Mouse (Mus musculus) embryonic facial prominence, embryonic 11.5 days (tissue): ENCODE results near the gene Tex44. TPM values are rescaled to one million over a fixed set of nuclear protein-coding genes. Genes with fewer than 3 reads are reported as not detected.

Source experiments
- ATAC-seq: fragments of 200-750 bp; cut with Nextera tagmentation; replicated peaks from 2 replicates; pipeline ENCODE4 v1.8.0; 2017; ENCODE audit warnings: low read depth; ENCODE audit not compliant: insufficient number of reproducible peaks, low FRiP score, low TSS enrichment
- DNase-seq: peaks from one replicate; pipeline ENCODE4 v3.0.0-alpha.2; 2015; ENCODE audit warnings: low spot score
- H3K27ac ChIP-seq: fragments of 300-500 bp; sonication (generic); replicated peaks from 2 replicates; pipeline ENCODE4 v1.5.1; 2014; ENCODE audit warnings: mild to moderate bottlenecking, low read depth, low read length, control low read depth
- H3K27me3 ChIP-seq: fragments of 300-500 bp; sonication (generic); 2 replicates; pipeline ENCODE4 v1.6.1; 2014; ENCODE audit warnings: mild to moderate bottlenecking, low read length, moderate library complexity, mixed read lengths; ENCODE audit not compliant: control insufficient read depth, insufficient read depth
- H3K36me3 ChIP-seq: fragments of 300-500 bp; sonication (generic); replicated peaks from 2 replicates; pipeline ENCODE4 v1.6.1; 2014; ENCODE audit warnings: low read depth, mild to moderate bottlenecking, low read length, moderate library complexity, mixed read lengths; ENCODE audit not compliant: control insufficient read depth, insufficient read depth
- H3K4me1 ChIP-seq: fragments of 300-500 bp; sonication (generic); 2 replicates; pipeline ENCODE4 v1.6.1; 2014; ENCODE audit warnings: low read length, mixed read lengths; ENCODE audit not compliant: control insufficient read depth, insufficient read depth
- H3K4me2 ChIP-seq: fragments of 300-500 bp; sonication (generic); 2 replicates; pipeline ENCODE4 v1.6.1; 2014; ENCODE audit warnings: low read depth, mild to moderate bottlenecking, control low read depth, low read length, moderate library complexity
- H3K4me3 ChIP-seq: fragments of 300-500 bp; sonication (generic); 2 replicates; pipeline ENCODE4 v1.5.1; 2014; ENCODE audit warnings: low read depth, low read length, control low read depth
- H3K9ac ChIP-seq: fragments of 300-500 bp; sonication (generic); replicated peaks from 2 replicates; pipeline ENCODE4 v1.6.1; 2014; ENCODE audit warnings: mild to moderate bottlenecking, control low read depth, low read length
- H3K9me3 ChIP-seq: fragments of 300-500 bp; sonication (generic); replicated peaks from 2 replicates; pipeline ENCODE4 v1.6.1; 2016; ENCODE audit warnings: mild to moderate bottlenecking, low read length, inconsistent platforms, mixed read lengths; ENCODE audit not compliant: control insufficient read depth
- WGBS: fragments of 180-500 bp; shearing (Covaris S2); extraction: QIAGEN DNeasy Blood & Tissue Kit; methylation state at CpG from one replicate; pipeline ENCODE4 v1.1.7; 2014; 5-methylcytosine and 5-hydroxymethylcytosine counted together
- polyA plus RNA-seq: library from polyadenylated mRNA; unstranded; fragments of >200 nt; fragmentation: Nextera tagmentation; extraction: Ambion mirVana; gene quantifications from 2 replicates; pipeline ENCODE4 v1.2.1, GENCODE M21; 2014

The Tex44 gene
- polyA plus RNA-seq, 1 experiment from 2014 or later: not detected

DNA sequence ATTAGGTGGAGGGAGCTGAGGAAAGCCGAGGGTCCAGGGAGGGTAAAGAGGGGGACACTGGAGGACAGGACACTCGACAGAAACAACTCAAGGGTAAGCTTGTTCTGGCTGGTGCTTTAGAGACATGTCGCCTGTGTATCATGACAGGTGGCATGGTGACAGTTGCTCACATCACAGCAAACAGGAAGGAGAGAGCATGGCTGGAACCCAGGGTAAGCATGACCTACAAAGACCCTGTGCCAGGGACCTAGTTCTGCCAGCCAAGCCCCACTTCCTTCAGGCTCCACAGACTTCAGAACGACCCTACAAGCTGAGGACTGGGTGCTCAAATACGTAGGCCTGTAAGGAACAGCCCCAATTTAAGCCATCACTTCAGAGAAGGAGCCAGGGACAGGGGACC, 2.2 kb upstream of the Tex44 start:
- no peaks in the 10 kb centered on the region for H3K36me3 ChIP-seq
- no peak overlapping the region for H3K9ac ChIP-seq
- 75% methylated on average over 5 of the region's 5 CpGs for WGBS
- H3K4me2 ChIP-seq: no peak overlapping the region
- no peak for DNase-seq
- no peaks in the 10 kb centered on the region; the same call in 1 of the 2 replicates for H3K4me1 ChIP-seq
- no peaks in the 10 kb centered on the region for H3K27me3 ChIP-seq
- ATAC-seq: no peak
- H3K4me3 ChIP-seq: no peak overlapping the region
- H3K27ac ChIP-seq: no peak overlapping the region
- no peaks in the 10 kb centered on the region for H3K9me3 ChIP-seq

DNA sequence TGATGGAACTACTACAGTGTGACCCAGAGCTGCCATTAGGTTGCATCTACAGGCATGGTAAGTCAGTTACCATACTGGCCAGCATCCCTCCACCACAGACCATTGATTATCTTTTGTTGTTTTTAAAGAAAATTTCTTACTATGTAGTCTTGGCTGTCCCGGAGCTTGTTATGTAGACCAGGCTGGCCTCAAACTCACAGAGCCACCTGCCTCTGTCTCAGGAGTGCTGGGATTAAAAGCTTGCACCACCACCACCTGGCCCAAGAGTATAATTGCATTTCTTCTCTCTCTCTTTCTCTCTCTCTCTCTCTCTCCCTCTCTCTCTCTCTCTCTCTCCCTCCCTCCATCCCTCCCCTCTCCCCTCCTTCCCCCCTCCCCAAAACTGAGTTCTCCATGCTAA, 1.8 kb upstream of the Tex44 start:
- Histone ChIP-seq H3K4me3 (no peak overlapping the region), H3K9ac (no peak overlapping the region), H3K9me3 (no peaks in the 10 kb centered on the region), H3K4me2 (no peak overlapping the region), H3K4me1 (no peaks in the 10 kb centered on the region; the same call in 1 of the 2 replicates), H3K36me3 (no peaks in the 10 kb centered on the region), H3K27ac (no peak overlapping the region), H3K27me3 (no peaks in the 10 kb centered on the region)
- DNase-seq: no peak
- 77% methylated on average over 1 of the region's 1 CpGs for WGBS
- ATAC-seq: no peak

DNA sequence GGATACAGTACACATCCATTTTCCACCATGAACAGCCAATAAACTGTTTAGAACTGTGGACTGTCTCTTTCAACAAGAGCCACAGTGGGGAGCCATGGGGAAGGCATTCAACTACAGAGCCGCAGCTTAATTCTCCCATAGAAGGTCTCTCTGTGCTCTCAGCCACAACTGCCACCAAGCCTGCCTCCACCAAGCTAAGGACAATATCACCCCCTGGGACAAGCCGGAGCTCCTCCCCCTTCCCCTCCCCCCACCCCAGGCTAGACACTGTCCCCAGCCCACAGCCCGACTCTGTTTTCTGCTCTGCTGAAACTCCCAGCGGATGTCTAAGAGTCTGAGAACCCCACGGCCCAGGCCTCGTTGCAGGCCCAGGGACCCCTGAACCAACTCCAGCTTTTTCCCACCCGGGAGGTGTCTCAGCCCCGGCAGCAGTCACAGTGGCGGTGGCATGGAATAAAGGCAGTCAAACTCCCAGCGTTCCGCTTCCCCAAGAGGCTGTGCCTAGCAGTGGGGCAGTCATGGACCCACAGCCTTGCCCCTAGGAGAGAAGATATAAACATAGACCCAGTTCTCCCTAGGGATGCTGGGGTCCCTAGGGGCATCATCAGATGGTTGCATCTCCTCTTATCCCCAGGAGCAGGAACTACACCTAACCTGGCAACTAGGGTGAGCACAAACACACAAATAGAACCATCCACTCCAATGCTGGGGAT, 1.1 kb upstream of the Tex44 start:
- Histone ChIP-seq H3K4me2 (no peak overlapping the region), H3K9ac (no peak overlapping the region), H3K4me1 (no peaks in the 10 kb centered on the region; the same call in 1 of the 2 replicates), H3K4me3 (no peak overlapping the region), H3K36me3 (no peaks in the 10 kb centered on the region), H3K9me3 (no peaks in the 10 kb centered on the region), H3K27me3 (no peaks in the 10 kb centered on the region), H3K27ac (no peak overlapping the region)
- ATAC-seq: peak; percentile 21; the same call in 1 of the 2 replicates
- DNase-seq: peak; percentile 30
- 11% methylated on average over 11 of the region's 11 CpGs for WGBS

DNA sequence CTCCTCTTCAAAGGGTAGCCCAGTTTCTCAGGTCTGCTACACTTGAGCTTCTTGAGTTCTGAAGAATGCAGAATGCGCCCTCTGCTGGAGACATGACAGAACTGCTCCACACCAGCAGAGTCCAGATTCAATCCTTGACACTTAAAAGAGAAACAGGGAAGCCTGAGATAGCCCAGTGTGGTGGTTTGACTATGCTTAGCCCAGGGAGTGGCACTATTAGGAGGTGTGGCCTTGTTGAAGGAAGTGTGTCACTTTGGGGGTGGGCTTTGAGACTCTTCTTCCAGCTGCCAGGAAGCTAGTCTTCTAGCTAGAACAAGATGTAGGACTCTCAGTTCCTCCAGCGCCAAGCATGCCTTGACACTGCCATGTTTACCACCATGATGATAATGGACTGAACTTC, 3.9 kb downstream of the Tex44 start:
- 44% methylated on average over 2 of the region's 2 CpGs for WGBS
- H3K27me3 ChIP-seq: no peaks in the 10 kb centered on the region
- no peak overlapping the region for H3K9ac ChIP-seq
- no peaks in the 10 kb centered on the region for H3K9me3 ChIP-seq
- DNase-seq (peak; percentile 90), ATAC-seq (no peak)
- H3K4me3 ChIP-seq: no peak overlapping the region
- no peak overlapping the region for H3K4me2 ChIP-seq
- H3K36me3 ChIP-seq: no peaks in the 10 kb centered on the region
- H3K4me1 ChIP-seq: no peaks in the 10 kb centered on the region
- no peak overlapping the region for H3K27ac ChIP-seq

DNA sequence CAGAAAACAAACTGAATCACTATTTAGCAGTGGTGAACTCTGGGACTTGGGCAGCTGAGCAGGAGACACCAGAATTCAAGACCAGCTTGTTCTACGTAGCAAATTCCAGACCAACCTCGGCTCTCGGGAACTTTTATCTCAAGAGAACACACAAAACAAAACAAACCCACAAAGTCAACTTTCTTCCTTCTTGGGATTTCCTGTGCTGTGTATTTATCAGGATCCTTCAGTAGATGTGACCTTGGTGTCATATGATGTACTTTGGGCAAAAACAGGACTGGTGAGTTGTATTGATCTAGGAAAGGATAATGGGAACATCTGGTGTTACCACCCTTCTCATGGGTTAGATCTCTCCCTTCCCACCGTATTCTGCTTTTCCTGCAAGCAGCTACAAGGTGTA, 6.6 kb downstream of the Tex44 start:
- Histone ChIP-seq H3K36me3 (no peaks in the 10 kb centered on the region), H3K4me2 (no peak overlapping the region), H3K9ac (no peak overlapping the region), H3K4me1 (no peaks in the 10 kb centered on the region), H3K4me3 (no peak overlapping the region), H3K9me3 (no peaks in the 10 kb centered on the region), H3K27me3 (no peaks in the 10 kb centered on the region), H3K27ac (no peak overlapping the region)
- no peak for DNase-seq
- ATAC-seq: no peak
- 85% methylated on average over 4 of the region's 4 CpGs for WGBS

DNA sequence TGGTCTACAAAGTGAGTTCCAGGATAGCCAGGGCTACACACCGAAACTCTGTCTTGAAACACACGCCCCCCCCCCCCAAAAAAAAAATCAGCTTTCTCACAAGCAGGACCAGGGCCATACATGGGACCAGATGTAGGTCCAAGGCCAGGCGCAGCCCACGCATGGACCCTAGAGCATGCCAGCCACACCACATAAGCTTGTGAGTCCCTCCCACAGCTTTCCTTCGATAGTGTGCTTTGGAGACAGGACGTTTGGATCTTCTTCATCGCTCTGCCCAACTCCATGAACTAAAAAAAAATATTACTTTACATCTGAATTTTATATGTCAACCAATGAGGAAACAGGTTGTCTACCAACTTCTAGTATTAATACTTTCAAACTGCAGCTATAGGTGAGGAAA, 7.2 kb downstream of the Tex44 start:
- H3K27me3 ChIP-seq: no peaks in the 10 kb centered on the region
- ATAC-seq (no peak), DNase-seq (no peak)

DNA sequence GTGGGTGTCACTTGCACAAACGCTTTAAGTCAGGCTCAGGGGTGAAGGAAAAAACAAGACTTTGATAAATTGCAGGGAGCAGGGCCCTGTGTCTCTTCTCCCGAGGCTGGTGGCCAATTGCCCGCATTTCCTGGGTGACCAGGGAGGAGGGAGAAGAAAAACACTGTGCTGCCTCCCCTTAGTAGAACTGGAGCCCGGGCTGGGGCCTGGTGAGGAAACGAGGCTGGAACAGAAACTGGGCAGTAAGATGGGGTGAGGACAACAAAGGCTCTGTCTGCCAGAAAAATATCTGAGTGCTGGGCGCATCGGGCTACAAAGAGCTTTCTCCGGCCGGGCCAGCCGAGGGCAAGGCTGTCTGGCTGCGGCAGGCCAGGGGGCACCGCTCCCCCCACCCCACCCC, 7.9 kb downstream of the Tex44 start:
- no peaks in the 10 kb centered on the region for H3K27me3 ChIP-seq
- ATAC-seq (peak; percentile 32), DNase-seq (no peak)
- H3K4me2 ChIP-seq: peak overlapping the region; percentile 59
- H3K4me1 ChIP-seq: no peaks in the 10 kb centered on the region
- WGBS: 2% methylated on average over 11 of the region's 12 CpGs
- H3K9me3 ChIP-seq: no peaks in the 10 kb centered on the region
- peak overlapping the region; percentile 85 for H3K27ac ChIP-seq
- no peaks in the 10 kb centered on the region for H3K36me3 ChIP-seq
- peak overlapping the region; percentile 69 for H3K9ac ChIP-seq
- peak overlapping the region; percentile 41 for H3K4me3 ChIP-seq

More for the DNA sequence above, 7.2 kb downstream of the Tex44 start:
- no peaks in the 10 kb centered on the region for H3K4me1 ChIP-seq
- peak overlapping the region; percentile 85 for H3K27ac ChIP-seq
- no peaks in the 10 kb centered on the region for H3K36me3 ChIP-seq
- H3K4me3 ChIP-seq: no peak overlapping the region
- no peaks in the 10 kb centered on the region for H3K9me3 ChIP-seq
- H3K4me2 ChIP-seq: no peak overlapping the region
- WGBS: 79% methylated on average over 7 of the region's 7 CpGs
- H3K9ac ChIP-seq: no peak overlapping the region; the same call in 1 of the 2 replicates

DNA sequence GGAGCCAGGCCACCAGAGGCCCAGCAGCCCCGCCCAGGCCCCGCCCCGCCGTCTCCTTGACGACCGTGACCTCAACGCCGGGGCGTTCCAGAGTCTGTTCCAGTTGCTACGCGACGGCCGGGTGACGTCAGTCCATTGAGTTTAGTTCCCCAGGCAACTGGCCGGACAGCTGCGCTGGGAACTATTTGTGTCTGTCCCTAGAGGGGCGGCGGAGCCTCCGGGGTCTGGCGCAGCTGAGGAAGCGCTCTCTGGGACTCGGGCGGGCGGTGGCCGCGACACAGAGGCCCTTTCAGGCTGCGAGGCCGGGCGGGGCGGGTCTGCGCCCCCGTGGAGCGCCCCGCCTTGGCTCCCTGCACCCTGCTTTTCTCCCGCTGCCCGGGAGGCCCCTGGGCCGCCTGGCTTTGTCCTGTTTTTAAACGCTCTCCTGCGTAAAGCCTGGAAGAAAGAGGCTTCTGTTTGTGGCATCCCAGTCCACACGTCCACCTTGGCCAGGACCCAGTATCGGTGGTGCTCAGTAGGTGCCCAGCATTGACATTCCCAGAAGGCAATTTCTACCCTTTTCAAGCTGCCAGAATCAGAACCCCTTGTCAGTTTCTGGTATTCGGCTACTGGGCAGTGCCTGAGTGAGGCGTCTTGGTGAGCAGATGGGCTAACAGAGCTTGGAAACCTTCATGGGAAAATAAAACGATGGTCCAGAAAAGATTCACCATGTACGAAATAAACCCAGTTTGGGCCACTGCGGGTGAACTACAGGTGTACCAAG, 8.5 kb downstream of the Tex44 start:
- Histone ChIP-seq H3K4me3 (peak overlapping the region; percentile 41), H3K4me1 (no peaks in the 10 kb centered on the region), H3K27ac (peak overlapping the region; percentile 85), H3K9ac (peak overlapping the region; percentile 69), H3K27me3 (no peaks in the 10 kb centered on the region), H3K4me2 (peak overlapping the region; percentile 66), H3K36me3 (no peaks in the 10 kb centered on the region), H3K9me3 (no peaks in the 10 kb centered on the region)
- 4% methylated on average over 46 of the region's 46 CpGs for WGBS
- DNase-seq (peak; percentile 100), ATAC-seq (peak; percentile 85)
